Mouse (Mus musculus) E14TG2a.4 (cell line): ENCODE data around the gene Ak9.

Experiments used
- CTCF ChIP-seq: conservative IDR thresholded peaks from 2 replicates; pipeline ENCODE4 v1.5.1; 2014; ENCODE audit warnings: low read length
- NANOG ChIP-seq: IDR thresholded peaks from 2 replicates; pipeline ENCODE4 v1.6.1; 2014; ENCODE audit warnings: borderline replicate concordance, low read length, mixed read lengths
- POU5F1 ChIP-seq: IDR thresholded peaks from 2 replicates; pipeline ENCODE4 v1.6.1; 2014; ENCODE audit warnings: low read length, borderline replicate concordance

DNA sequence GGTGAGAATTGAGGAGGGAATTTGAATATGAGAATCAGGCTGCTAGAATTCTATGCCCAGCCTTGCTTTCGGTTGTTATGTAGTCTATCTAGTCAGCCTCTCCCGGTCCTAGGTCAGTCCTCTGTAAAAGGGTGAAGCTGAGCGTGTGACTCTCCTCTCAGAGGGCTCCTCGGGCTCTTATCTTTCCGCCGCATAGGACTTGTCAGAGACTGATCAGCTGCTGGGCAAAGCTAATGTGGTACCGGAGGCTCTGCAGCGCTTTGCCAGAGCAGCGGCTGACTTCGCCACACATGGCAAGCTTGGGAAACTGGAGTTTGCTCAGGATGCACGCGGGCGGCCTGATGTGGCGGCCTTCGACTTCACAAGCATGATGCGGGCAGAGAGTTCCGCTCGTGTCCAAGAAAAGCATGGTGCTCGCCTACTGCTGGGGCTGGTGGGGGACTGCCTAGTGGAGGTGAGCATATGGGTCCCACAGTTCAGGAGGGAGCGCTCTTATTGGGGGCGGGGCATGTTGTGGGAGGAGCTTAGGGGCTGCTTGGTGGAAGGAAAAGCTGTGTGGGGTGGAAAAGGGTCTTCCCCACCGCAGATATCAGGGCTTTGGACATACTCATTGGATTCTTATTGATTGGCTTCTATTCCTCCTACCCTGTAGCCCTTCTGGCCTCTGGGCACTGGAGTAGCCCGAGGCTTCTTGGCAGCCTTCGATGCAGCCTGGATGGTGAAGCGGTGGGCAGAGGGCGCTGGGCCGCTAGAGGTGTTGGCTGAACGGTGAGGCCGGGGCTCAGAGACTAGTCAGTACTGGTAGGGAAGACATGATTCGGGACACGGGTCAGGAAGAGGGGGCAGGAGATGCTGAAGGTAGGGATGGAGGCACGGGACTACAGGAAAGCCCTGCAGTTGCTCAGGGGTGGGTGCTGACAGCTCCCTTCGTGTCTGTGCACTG lies 177.4 kb downstream of the Ak9 start:
- no peak for TF ChIP-seq CTCF
- no peak for TF ChIP-seq POU5F1
- TF ChIP-seq NANOG: no peak
